22 mouse cellular contexts compared by ENCODE assay signal in genomic region chr12:17397150-17397549, GRCm38 (mm10). TPM values are rescaled to one million over a fixed set of nuclear protein-coding genes. Genes with fewer than 3 reads are reported as not detected.
DNase-seq lines count a peak whose midpoint lies in the region; ATAC-seq and TF ChIP-seq lines count a peak whose summit lies in the region.
"Had no signal": no experiment of that assay in that cellular context is flagged by ENCODE, and none has a peak within 500 bp of the region (broad histone marks: within the 10 kb centered on the region; RNA-seq: fewer than 3 reads in every experiment).

No protein-coding gene starts in this region.

- DNase-seq in embryonic facial prominence, embryonic 14.5 days (ENCODE audit: low spot score) = peak; percentile 22
- DNase-seq in embryonic facial prominence, embryonic 10.5 days (ENCODE audit: low spot score) = no peak
- DNase-seq in hindbrain, postnatal 0 days (ENCODE audit: low spot score) = peak; percentile 29
- DNase-seq in hindbrain, embryonic 10.5 days (ENCODE audit: low spot score) = no peak
- peak; percentile 39 for DNase-seq in brain, adult 2 months (ENCODE audit: low read depth, low spot score)
- DNase-seq in layer of hippocampus, postnatal 25 days (ENCODE audit: extremely low spot score in 1 of 2, low spot score in 1 of 2) = no peak
- no peak for DNase-seq in right cerebral cortex, postnatal 4 days
- DNase-seq: adrenal gland, postnatal 25 days; cerebellum, adult 2 months; cerebellum, postnatal 25 days; embryo, embryonic 11 days; kidney, postnatal 36 days; liver, postnatal 0 days; thymus, adult 18-20 months; thymus, postnatal 36 days had no signal

- TF ChIP-seq CTCF in hindbrain, postnatal 0 days (IDR thresholded peaks at IDR 0.05; ENCODE audit: low read depth) = no peak

- no peak overlapping the region for H3K27ac ChIP-seq in embryonic facial prominence, embryonic 14.5 days (replicated peaks; ENCODE audit: low read depth, low read length)
- H3K27ac ChIP-seq in embryonic facial prominence, embryonic 10.5 days (replicated peaks) = no peak overlapping the region
- H3K27ac ChIP-seq in hindbrain, postnatal 0 days = no peak overlapping the region
- H3K27ac ChIP-seq in hindbrain, embryonic 10.5 days = no peak overlapping the region
- no peak overlapping the region for H3K27ac ChIP-seq in forebrain, embryonic 15.5 days (replicated peaks)
- H3K27ac ChIP-seq: limb, embryonic 12.5 days; macrophage; neural tube, embryonic 12.5 days had no signal

- no peak overlapping the region for H3K4me2 ChIP-seq in embryonic facial prominence, embryonic 14.5 days (ENCODE audit: low read depth, low read length)
- H3K4me2 ChIP-seq in hindbrain, postnatal 0 days (ENCODE audit: low read depth, low read length) = no peak overlapping the region
- no peak overlapping the region for H3K4me2 ChIP-seq in forebrain, embryonic 15.5 days (replicated peaks)
- H3K4me2 ChIP-seq: limb, embryonic 12.5 days; liver, embryonic 11.5 days; neural tube, embryonic 12.5 days had no signal

- H3K9me3 ChIP-seq in embryonic facial prominence, embryonic 14.5 days (ENCODE audit: control insufficient read depth, low read length) = no peaks in the 10 kb centered on the region
- H3K9me3 ChIP-seq in embryonic facial prominence, embryonic 10.5 days = no peaks in the 10 kb centered on the region
- H3K9me3 ChIP-seq in hindbrain, postnatal 0 days (ENCODE audit: low read length) = no peaks in the 10 kb centered on the region
- H3K9me3 ChIP-seq in hindbrain, embryonic 10.5 days = no peaks in the 10 kb centered on the region
- no peaks in the 10 kb centered on the region for H3K9me3 ChIP-seq in forebrain, embryonic 15.5 days
- H3K9me3 ChIP-seq: limb, embryonic 12.5 days; neural tube, embryonic 12.5 days had no signal

- WGBS in embryonic facial prominence, embryonic 14.5 days = 81% methylated on average over 2 of the region's 2 CpGs
- 84% methylated on average over 2 of the region's 2 CpGs for WGBS in embryonic facial prominence, embryonic 10.5 days
- WGBS in hindbrain, postnatal 0 days = 69% methylated on average over 2 of the region's 2 CpGs
- WGBS in hindbrain, embryonic 10.5 days = 86% methylated on average over 2 of the region's 2 CpGs
- 22% methylated on average over 2 of the region's 2 CpGs for WGBS in forebrain, embryonic 15.5 days

- peaks cover 22% of the 10 kb centered on the region; the same call in 1 of the 2 replicates for H3K36me3 ChIP-seq in embryonic facial prominence, embryonic 14.5 days (ENCODE audit: control insufficient read depth, insufficient read depth, low read length)
- peaks cover 39% of the 10 kb centered on the region for H3K36me3 ChIP-seq in embryonic facial prominence, embryonic 10.5 days (replicated peaks)
- no peaks in the 10 kb centered on the region for H3K36me3 ChIP-seq in hindbrain, postnatal 0 days (ENCODE audit: insufficient read depth, low read length)
- peaks cover 48% of the 10 kb centered on the region for H3K36me3 ChIP-seq in hindbrain, embryonic 10.5 days
- H3K36me3 ChIP-seq in forebrain, embryonic 15.5 days = no peaks in the 10 kb centered on the region

- 0 out of 2 replicates have a peak, but pooled peaks have one; percentile 30 for ATAC-seq in embryonic facial prominence, embryonic 14.5 days (ENCODE audit: low read depth)
- no peak for ATAC-seq in hindbrain, postnatal 0 days
- peak; percentile 93 for ATAC-seq in forebrain, embryonic 15.5 days (replicated peaks)
- ATAC-seq: intestine, postnatal 0 days; liver, postnatal 0 days; lung, postnatal 0 days had no signal

- H3K4me1 ChIP-seq in embryonic facial prominence, embryonic 14.5 days (ENCODE audit: control insufficient read depth, insufficient read depth, low read length) = no peaks in the 10 kb centered on the region
- H3K4me1 ChIP-seq in embryonic facial prominence, embryonic 10.5 days = no peaks in the 10 kb centered on the region
- no peaks in the 10 kb centered on the region for H3K4me1 ChIP-seq in hindbrain, postnatal 0 days (ENCODE audit: insufficient read depth, low read length)
- no peaks in the 10 kb centered on the region for H3K4me1 ChIP-seq in hindbrain, embryonic 10.5 days (replicated peaks)
- H3K4me1 ChIP-seq in forebrain, embryonic 15.5 days = peaks cover 8% of the 10 kb centered on the region
- H3K4me1 ChIP-seq: limb, embryonic 12.5 days; neural tube, embryonic 12.5 days had no signal

- no peak overlapping the region for H3K9ac ChIP-seq in embryonic facial prominence, embryonic 14.5 days (ENCODE audit: low read depth, low read length)
- no peak overlapping the region for H3K9ac ChIP-seq in hindbrain, postnatal 0 days (replicated peaks; ENCODE audit: low read length)
- H3K9ac ChIP-seq in forebrain, embryonic 15.5 days (replicated peaks) = no peak overlapping the region
- H3K9ac ChIP-seq: limb, embryonic 12.5 days; liver, postnatal 0 days; neural tube, embryonic 12.5 days had no signal

- no peaks in the 10 kb centered on the region for H3K27me3 ChIP-seq in embryonic facial prominence, embryonic 14.5 days (replicated peaks; ENCODE audit: control insufficient read depth, insufficient read depth, low read length)
- no peaks in the 10 kb centered on the region for H3K27me3 ChIP-seq in embryonic facial prominence, embryonic 10.5 days (replicated peaks; ENCODE audit: low read depth, poor library complexity, severe bottlenecking)
- H3K27me3 ChIP-seq in hindbrain, postnatal 0 days (ENCODE audit: insufficient read depth, low read length) = no peaks in the 10 kb centered on the region
- H3K27me3 ChIP-seq in hindbrain, embryonic 10.5 days (ENCODE audit: insufficient read depth, poor library complexity, severe bottlenecking) = no peaks in the 10 kb centered on the region
- no peaks in the 10 kb centered on the region for H3K27me3 ChIP-seq in forebrain, embryonic 15.5 days
- H3K27me3 ChIP-seq: limb, embryonic 12.5 days; neural tube, embryonic 12.5 days had no signal

- H3K4me3 ChIP-seq in embryonic facial prominence, embryonic 14.5 days (ENCODE audit: low read depth, low read length) = no peak overlapping the region
- no peak overlapping the region for H3K4me3 ChIP-seq in embryonic facial prominence, embryonic 10.5 days
- no peak overlapping the region for H3K4me3 ChIP-seq in hindbrain, postnatal 0 days (ENCODE audit: low read length)
- H3K4me3 ChIP-seq in hindbrain, embryonic 10.5 days = no peak overlapping the region
- no peak overlapping the region for H3K4me3 ChIP-seq in forebrain, embryonic 15.5 days
- H3K4me3 ChIP-seq: limb, embryonic 12.5 days; neural tube, embryonic 12.5 days had no signal

RNA-seq across cellular contexts. Expression of gene Nol10, which starts 48.9 kb away (rescaled TPM):
- 19.3 and 23.3 TPM in 2 replicates for polyA plus RNA-seq in embryonic facial prominence, embryonic 14.5 days (2014; fragmentation: Nextera tagmentation; extraction: Ambion mirVana)
- polyA plus RNA-seq in embryonic facial prominence, embryonic 10.5 days (2016; fragmentation: Nextera tagmentation; extraction: Ambion mirVana) = 41.8 and 43.4 TPM in 2 replicates
- 6.6 and 7.1 TPM in 2 replicates for total RNA-seq in hindbrain, postnatal 0 days (2014; rRNA removed)
- polyA plus RNA-seq in hindbrain, postnatal 0 days (2015; fragmentation: Nextera tagmentation; extraction: Ambion mirVana) = 12.0 and 13.4 TPM in 2 replicates
- 28.8 and 34.5 TPM in 2 replicates for polyA plus RNA-seq in hindbrain, embryonic 10.5 days (2016; fragmentation: Nextera tagmentation; extraction: Ambion mirVana)
- 22.2 and 23.9 TPM in 2 replicates for polyA plus RNA-seq in forebrain, embryonic 15.5 days (2015; fragmentation: Nextera tagmentation; extraction: Ambion mirVana)
- 10 to 100 TPM; 19.3 to 20.6 TPM for total RNA-seq in layer of hippocampus, postnatal 25 days (2021)

Comparison
In these comparisons a context has a peak if more than half of its experiments do, and no peak if none do; other contexts are left out.
1. DNase-seq: peak in embryonic facial prominence, embryonic 14.5 days (single experiment), hindbrain, postnatal 0 days (single experiment) and brain, adult 2 months (single experiment); none in embryonic facial prominence, embryonic 10.5 days (single experiment), hindbrain, embryonic 10.5 days (single experiment), layer of hippocampus, postnatal 25 days (0 of 2) and right cerebral cortex, postnatal 4 days (single experiment).